Mouse (Mus musculus): ENCODE measurements around the gene Dus4l. TPM values are rescaled to one million over a fixed set of nuclear protein-coding genes. Genes with fewer than 3 reads are reported as not detected.

Gene Dus4l
- total and polyA plus RNA-seq, 3 experiments = 16.1 to 32.8 (median 23.2) TPM

DNA sequence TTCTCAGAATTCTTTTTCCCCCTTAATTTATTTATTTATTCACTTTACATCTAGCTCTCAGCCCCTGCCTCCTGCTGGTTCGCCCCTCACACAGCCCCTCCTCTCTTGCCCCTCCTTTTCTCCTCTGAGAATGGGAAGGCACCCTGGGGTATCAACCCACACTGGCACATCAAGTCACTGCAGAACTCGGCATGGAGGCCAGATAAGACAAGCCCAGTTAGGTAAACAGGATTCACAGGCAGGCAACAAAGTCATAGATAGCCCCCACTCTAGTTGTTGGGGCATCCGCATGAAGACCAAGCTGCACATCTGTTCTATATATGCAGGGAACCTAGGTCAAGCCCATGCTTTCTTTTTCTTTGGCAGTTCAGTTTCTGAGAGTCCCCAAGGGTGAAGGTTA lies 12.6 kb upstream of the Dus4l start:
- H3K79me2 ChIP-seq (replicated peaks; ENCODE audit: control insufficient read depth, extremely low read depth, insufficient read depth, poor library complexity, severe bottlenecking) = no peaks in the 10 kb centered on the region
- no peak overlapping the region for H3K4me3 ChIP-seq (replicated peaks in 1 of 3; ENCODE audit: low read depth in 2 of 3, low read length in 2 of 3, poor library complexity in 1 of 3)
- H3K27ac ChIP-seq (ENCODE audit: insufficient read depth, low read depth) = no peak overlapping the region
- H3K27me3 ChIP-seq (replicated peaks) = no peaks in the 10 kb centered on the region
- peaks cover 2% of the 10 kb centered on the region for H3K9me3 ChIP-seq (replicated peaks; ENCODE audit: low read length)
- DNase-seq (ENCODE audit: extremely low read depth) = no peak
- H3K4me2 ChIP-seq (ENCODE audit: insufficient read depth, low read depth, poor library complexity, severe bottlenecking) = no peak overlapping the region
- dilution Hi-C loops (cut with MboI; ENCODE audit: extremely low pct_ligation_motif_present, extremely low pct_unique_long_range_greater_than_20kb, low sequenced_read_pairs) = no loop called here
- H3K4me1 ChIP-seq (ENCODE audit: control insufficient read depth in 1 of 2, insufficient read depth in 2 of 2) = no peaks in the 10 kb centered on the region
- no peak overlapping the region for H3K9ac ChIP-seq (ENCODE audit: insufficient read depth, low read depth)
- TF ChIP-seq PAX5 (IDR thresholded peaks at IDR 0.05; ENCODE audit: low read length) = no peak
- TF ChIP-seq SMC3 (IDR thresholded peaks at IDR 0.05; ENCODE audit: low read depth, low read length) = no peak
- TF ChIP-seq CTCF (conservative IDR thresholded peaks at IDR 0.05 in 1 of 2, IDR thresholded peaks at IDR 0.05 in 1 of 2; ENCODE audit: low read depth in 2 of 2, low read length in 2 of 2) = no peak
- no peak for TF ChIP-seq ZMIZ1 (IDR thresholded peaks at IDR 0.05; ENCODE audit: low read depth, low read length)
- no peak for TF ChIP-seq RAD21 (IDR thresholded peaks at IDR 0.05; ENCODE audit: low read depth, low read length)
- TF ChIP-seq NELFE (IDR thresholded peaks at IDR 0.05; ENCODE audit: low read depth, low read length) = no peak
- TF ChIP-seq TCF12 (IDR thresholded peaks at IDR 0.05; ENCODE audit: low read depth, low read length) = no peak
- TF ChIP-seq JUN (IDR thresholded peaks at IDR 0.05; ENCODE audit: insufficient read depth, low read depth, low read length) = no peak
- no peak for TF ChIP-seq ETS1 (conservative IDR thresholded peaks at IDR 0.05; ENCODE audit: low read depth, low read length)
- no peak for TF ChIP-seq BHLHE40 (IDR thresholded peaks at IDR 0.05; ENCODE audit: low read depth, low read length)
- TF ChIP-seq MAZ (IDR thresholded peaks at IDR 0.05; ENCODE audit: low read depth, low read length) = no peak
- TF ChIP-seq GABPA (IDR thresholded peaks at IDR 0.05; ENCODE audit: insufficient replicate concordance, low read depth, low read length) = no peak
- no peak for TF ChIP-seq POLR2AphosphoS2 (IDR thresholded peaks at IDR 0.05; ENCODE audit: low read depth, low read length)
- TF ChIP-seq IRF4 (IDR thresholded peaks at IDR 0.05; ENCODE audit: low read depth, low read length) = no peak
- no peak for TF ChIP-seq ZKSCAN1 (IDR thresholded peaks at IDR 0.05; ENCODE audit: borderline replicate concordance, low read depth, low read length)
- no peak for TF ChIP-seq MXI1 (IDR thresholded peaks at IDR 0.05; ENCODE audit: low read depth, low read length)
- TF ChIP-seq EP300 (IDR thresholded peaks at IDR 0.05; ENCODE audit: low read length) = no peak
- in situ Hi-C loops (cut with MboI; ENCODE audit: low pct_ligation_motif_present, low pct_unique_long_range_greater_than_20kb, low sequenced_read_pairs) = no loop called here
- H3K36me3 ChIP-seq (replicated peaks in 1 of 2; ENCODE audit: control insufficient read depth in 1 of 2, insufficient read depth in 1 of 2, low read length in 1 of 2) = peaks cover 32 to 79% of the 10 kb centered on the region in 2 experiments

DNA sequence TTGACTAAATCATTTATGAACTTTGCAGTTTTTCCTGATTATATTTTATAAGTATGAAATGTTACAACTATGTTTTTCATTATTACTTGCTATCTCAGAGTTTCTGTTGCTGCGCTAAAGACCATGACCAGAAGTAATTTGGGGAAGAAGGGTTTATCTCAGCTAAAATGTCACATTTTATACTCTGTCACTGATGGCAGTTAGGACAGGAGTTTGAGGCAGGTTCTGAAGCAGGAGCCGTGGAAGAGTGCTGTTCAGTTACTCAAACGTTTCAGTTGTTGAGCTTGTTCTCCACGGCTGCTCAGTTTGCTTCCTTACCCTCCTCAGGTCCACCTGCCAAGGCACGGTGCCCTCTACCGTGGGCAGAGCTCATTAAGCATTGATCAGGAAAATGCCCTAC lies 11.4 kb upstream of the Dus4l start:
- no peaks in the 10 kb centered on the region for H3K27me3 ChIP-seq (replicated peaks)
- H3K27ac ChIP-seq (ENCODE audit: insufficient read depth, low read depth) = no peak overlapping the region
- in situ Hi-C loops (cut with MboI; ENCODE audit: low pct_ligation_motif_present, low pct_unique_long_range_greater_than_20kb, low sequenced_read_pairs) (no loop called here), dilution Hi-C loops (cut with MboI; ENCODE audit: extremely low pct_ligation_motif_present, extremely low pct_unique_long_range_greater_than_20kb, low sequenced_read_pairs) (no loop called here)
- H3K9ac ChIP-seq (ENCODE audit: insufficient read depth, low read depth) = no peak overlapping the region
- TF ChIP-seq EP300 (IDR thresholded peaks at IDR 0.05; ENCODE audit: low read length) (no peak), MYC (IDR thresholded peaks at IDR 0.05; ENCODE audit: low read depth, low read length) (no peak), ETS1 (conservative IDR thresholded peaks at IDR 0.05; ENCODE audit: low read depth, low read length) (no peak), ZNF384 (IDR thresholded peaks at IDR 0.05; ENCODE audit: low read depth, low read length) (no peak), MAFK (IDR thresholded peaks at IDR 0.05; ENCODE audit: insufficient replicate concordance, low read length) (no peak), TCF12 (IDR thresholded peaks at IDR 0.05; ENCODE audit: low read depth, low read length) (no peak), BHLHE40 (IDR thresholded peaks at IDR 0.05; ENCODE audit: low read depth, low read length) (no peak), ZMIZ1 (IDR thresholded peaks at IDR 0.05; ENCODE audit: low read depth, low read length) (no peak), MAX (IDR thresholded peaks at IDR 0.05; ENCODE audit: low read length) (no peak)
- H3K4me1 ChIP-seq (ENCODE audit: control insufficient read depth in 1 of 2, insufficient read depth in 2 of 2) = no peaks in the 10 kb centered on the region
- peaks cover 31 to 77% of the 10 kb centered on the region in 2 experiments for H3K36me3 ChIP-seq (replicated peaks in 1 of 2; ENCODE audit: control insufficient read depth in 1 of 2, insufficient read depth in 1 of 2, low read length in 1 of 2)
- H3K9me3 ChIP-seq (replicated peaks; ENCODE audit: low read length) = peaks cover 2% of the 10 kb centered on the region
- DNase-seq (ENCODE audit: extremely low read depth) = no peak
- H3K79me2 ChIP-seq (replicated peaks; ENCODE audit: control insufficient read depth, extremely low read depth, insufficient read depth, poor library complexity, severe bottlenecking) = no peaks in the 10 kb centered on the region
- no peak overlapping the region for H3K4me2 ChIP-seq (ENCODE audit: insufficient read depth, low read depth, poor library complexity, severe bottlenecking)
- no peak overlapping the region for H3K4me3 ChIP-seq (replicated peaks in 1 of 3; ENCODE audit: low read depth in 2 of 3, low read length in 2 of 3, poor library complexity in 1 of 3)
